Mouse (Mus musculus) embryonic facial prominence, embryonic 15.5 days (tissue): Measurements from ENCODE around the gene Gm29776. TPM values are rescaled to one million over a fixed set of nuclear protein-coding genes. Genes with fewer than 3 reads are reported as not detected.

Experiments used
- ATAC-seq: fragments of 200-750 bp; cut with Nextera tagmentation; 2 replicates; pipeline ENCODE4 v1.8.0; 2017; ENCODE audit warnings: low read depth, moderate TSS enrichment; ENCODE audit not compliant: insufficient number of reproducible peaks, low FRiP score, low TSS enrichment
- H3K27ac ChIP-seq: fragments of 300-500 bp; sonication (generic); replicated peaks from 2 replicates; pipeline ENCODE4 v1.5.1; 2015; ENCODE audit warnings: mild to moderate bottlenecking, inconsistent platforms
- H3K27me3 ChIP-seq: fragments of 300-500 bp; sonication (generic); 2 replicates; pipeline ENCODE4 v1.6.1; 2015; ENCODE audit warnings: inconsistent platforms
- H3K36me3 ChIP-seq: fragments of 300-500 bp; sonication (generic); 2 replicates; pipeline ENCODE4 v1.6.1; 2015; ENCODE audit warnings: mild to moderate bottlenecking, inconsistent platforms
- H3K4me1 ChIP-seq: fragments of 300-500 bp; sonication (generic); 2 replicates; pipeline ENCODE4 v1.6.1; 2015; ENCODE audit warnings: inconsistent platforms
- H3K4me2 ChIP-seq: fragments of 300-500 bp; sonication (generic); replicated peaks from 2 replicates; pipeline ENCODE4 v1.6.1; 2015; ENCODE audit warnings: mild to moderate bottlenecking, inconsistent platforms
- H3K4me3 ChIP-seq: fragments of 300-500 bp; sonication (generic); replicated peaks from 2 replicates; pipeline ENCODE4 v1.5.1; 2015; ENCODE audit warnings: mild to moderate bottlenecking, inconsistent platforms
- H3K9ac ChIP-seq: fragments of 300-500 bp; sonication (generic); 2 replicates; pipeline ENCODE4 v1.6.1; 2015; ENCODE audit warnings: inconsistent platforms
- H3K9me3 ChIP-seq: fragments of 300-500 bp; sonication (generic); replicated peaks from 2 replicates; pipeline ENCODE4 v1.6.1; 2016; ENCODE audit warnings: inconsistent platforms
- WGBS: fragments of 180-500 bp; shearing (Covaris S2); methylation state at CpG from one replicate; pipeline ENCODE4 v1.1.7; 2015; 5-methylcytosine and 5-hydroxymethylcytosine counted together
- polyA plus RNA-seq: library from polyadenylated mRNA; unstranded; fragments of >200 nt; fragmentation: Nextera tagmentation; extraction: Ambion mirVana; gene quantifications from 2 replicates; pipeline ENCODE4 v1.2.1, GENCODE M21; 2015

The Gm29776 gene
- polyA plus RNA-seq, 1 experiment from 2014 or later, result 0.23 TPM

DNA sequence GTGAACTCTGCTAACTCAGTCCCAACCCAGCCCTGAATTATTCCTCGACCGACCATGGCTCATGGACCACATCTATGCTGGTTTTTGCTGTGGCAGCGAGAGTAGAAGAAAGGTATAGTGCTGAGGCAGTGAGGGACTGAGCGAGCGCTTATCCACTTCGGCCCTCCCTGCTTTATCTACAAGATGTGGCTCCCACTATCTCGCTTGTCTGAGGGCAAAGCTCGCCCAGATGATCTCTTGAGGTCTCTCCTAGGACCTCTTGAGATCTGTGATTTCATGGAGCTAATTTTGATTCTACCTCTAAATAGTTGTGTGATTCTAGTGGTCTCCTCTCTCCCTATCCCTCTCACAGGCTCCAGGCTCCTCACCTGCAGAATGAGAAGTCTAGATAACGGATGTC, 10.4 kb upstream of the Gm29776 start:
- no peak overlapping the region for H3K4me3 ChIP-seq
- no peak overlapping the region for H3K9ac ChIP-seq
- peaks cover 5% of the 10 kb centered on the region; the same call in 1 of the 2 replicates for H3K4me1 ChIP-seq
- no peak overlapping the region for H3K4me2 ChIP-seq
- H3K36me3 ChIP-seq, result no peaks in the 10 kb centered on the region
- 80% methylated on average over 9 of the region's 9 CpGs for WGBS
- no peaks in the 10 kb centered on the region for H3K9me3 ChIP-seq
- no peak overlapping the region for H3K27ac ChIP-seq
- no peak for ATAC-seq
- no peaks in the 10 kb centered on the region for H3K27me3 ChIP-seq

DNA sequence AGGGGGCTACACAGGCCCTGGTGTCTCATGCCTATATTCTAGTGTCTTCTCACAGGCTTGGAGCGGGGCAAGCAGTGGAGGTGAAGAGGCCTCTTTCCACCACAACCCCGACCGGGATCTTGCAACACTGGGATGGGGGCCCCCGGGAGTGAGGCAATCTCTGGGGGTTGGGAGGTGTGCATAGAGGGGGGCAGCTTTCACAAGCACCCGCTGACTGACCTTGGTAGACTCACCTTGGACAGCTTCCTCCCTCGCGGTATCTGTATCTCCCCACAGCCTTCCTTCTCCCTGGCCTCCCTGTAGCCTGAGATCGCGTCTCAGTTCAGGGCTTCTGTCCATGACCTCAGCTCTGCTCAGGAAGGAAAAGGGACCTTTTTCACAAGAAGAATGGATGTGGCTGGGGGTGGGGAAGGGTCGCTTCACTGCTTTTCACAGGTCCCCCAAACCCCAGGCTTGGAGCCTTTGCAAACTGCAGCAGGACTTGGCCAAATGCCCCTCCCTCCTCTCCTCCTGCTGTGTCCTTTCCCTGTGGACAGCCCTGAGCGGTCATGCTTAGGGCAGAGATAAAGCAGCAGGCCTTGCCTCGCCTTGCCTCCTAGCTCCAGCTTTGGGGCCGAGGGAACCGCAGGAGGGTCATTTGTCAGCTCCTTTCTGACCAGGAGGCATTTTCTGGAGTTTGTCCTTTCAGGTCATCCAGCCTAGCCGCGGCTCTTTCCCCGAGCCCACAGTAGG, 8.1 kb upstream of the Gm29776 start:
- Histone ChIP-seq H3K4me3 (no peak overlapping the region), H3K9me3 (no peaks in the 10 kb centered on the region), H3K27me3 (peaks cover 8% of the 10 kb centered on the region; the same call in 1 of the 2 replicates), H3K27ac (no peak overlapping the region), H3K36me3 (no peaks in the 10 kb centered on the region), H3K9ac (no peak overlapping the region), H3K4me2 (no peak overlapping the region), H3K4me1 (no peaks in the 10 kb centered on the region)
- 56% methylated on average over 17 of the region's 17 CpGs for WGBS
- no peak for ATAC-seq

DNA sequence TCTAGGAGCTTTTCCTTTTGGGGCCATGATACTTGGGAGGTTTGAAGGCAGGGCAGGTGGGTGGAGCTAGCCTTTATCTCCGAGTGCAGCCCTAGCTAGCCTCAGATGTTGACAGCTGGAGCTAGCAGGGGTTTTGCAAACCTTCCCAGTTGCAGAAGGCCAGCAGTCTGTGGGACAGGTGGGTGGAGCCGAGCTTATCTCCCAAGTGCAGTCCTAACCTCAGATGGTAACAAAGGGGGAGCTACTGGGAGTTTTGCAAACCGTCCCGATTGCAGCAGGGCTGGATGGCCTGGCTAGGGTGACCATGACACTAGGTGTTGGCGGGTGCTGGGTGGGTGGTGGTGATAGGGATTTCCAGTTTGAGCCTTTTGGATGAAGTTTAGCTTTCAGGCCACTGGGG, 7.2 kb upstream of the Gm29776 start:
- H3K9me3 ChIP-seq, result no peaks in the 10 kb centered on the region
- no peak for ATAC-seq
- H3K4me1 ChIP-seq, result no peaks in the 10 kb centered on the region
- no peaks in the 10 kb centered on the region for H3K36me3 ChIP-seq
- no peak overlapping the region for H3K27ac ChIP-seq
- no peak overlapping the region for H3K4me3 ChIP-seq
- peaks cover 8% of the 10 kb centered on the region; the same call in 1 of the 2 replicates for H3K27me3 ChIP-seq
- H3K9ac ChIP-seq, result no peak overlapping the region
- no peak overlapping the region for H3K4me2 ChIP-seq
- WGBS, result 53% methylated on average over 5 of the region's 5 CpGs

- Histone ChIP-seq H3K27ac (no peak overlapping the region), H3K36me3 (no peaks in the 10 kb centered on the region), H3K4me1 (no peaks in the 10 kb centered on the region), H3K4me2 (no peak overlapping the region), H3K27me3 (peaks cover 8% of the 10 kb centered on the region; the same call in 1 of the 2 replicates), H3K4me3 (no peak overlapping the region), H3K9ac (no peak overlapping the region), H3K9me3 (no peaks in the 10 kb centered on the region)
- no peak for ATAC-seq
- 58% methylated on average over 10 of the region's 10 CpGs for WGBS
Observed at GRCm38 (mm10) chr14:54703207-54703606, 4.6 kb upstream of the Gm29776 start.

- Histone ChIP-seq H3K4me2 (no peak overlapping the region), H3K4me1 (no peaks in the 10 kb centered on the region), H3K27me3 (peaks cover 8% of the 10 kb centered on the region; the same call in 1 of the 2 replicates), H3K36me3 (no peaks in the 10 kb centered on the region), H3K9me3 (no peaks in the 10 kb centered on the region), H3K27ac (no peak overlapping the region), H3K4me3 (no peak overlapping the region), H3K9ac (no peak overlapping the region)
- no peak for ATAC-seq
- 3% methylated on average over 6 of the region's 6 CpGs for WGBS
Observed at GRCm38 (mm10) chr14:54701298-54701697, 2.7 kb upstream of the Gm29776 start.

DNA sequence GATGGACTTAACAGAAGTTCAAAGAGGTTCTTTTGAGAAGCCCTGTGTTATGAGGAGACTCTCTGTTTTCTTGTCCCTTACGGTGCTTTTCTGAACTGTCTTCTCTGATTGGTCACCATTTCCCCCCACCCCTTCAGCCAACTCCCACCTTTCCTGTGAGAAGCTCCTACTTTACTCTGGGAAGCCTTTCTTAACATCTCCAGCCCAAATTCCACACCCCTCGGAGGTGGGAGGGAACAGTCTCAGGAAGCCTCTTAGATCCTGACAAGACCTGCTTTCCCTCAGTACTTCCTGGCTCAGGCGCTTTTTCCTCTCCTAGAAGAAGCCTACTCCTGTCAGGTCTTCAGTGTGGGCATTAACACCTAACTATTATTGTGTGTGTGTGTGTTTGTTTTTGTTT, 953 bp upstream of the Gm29776 start:
- Histone ChIP-seq H3K9ac (no peak overlapping the region), H3K36me3 (no peaks in the 10 kb centered on the region), H3K4me1 (no peaks in the 10 kb centered on the region), H3K4me3 (no peak overlapping the region), H3K27me3 (peaks cover 8% of the 10 kb centered on the region; the same call in 1 of the 2 replicates), H3K27ac (no peak overlapping the region), H3K9me3 (no peaks in the 10 kb centered on the region), H3K4me2 (no peak overlapping the region)
- no peak for ATAC-seq
- WGBS, result 53% methylated on average over 3 of the region's 3 CpGs

GRCm38 (mm10) chr14:54696752-54697151, 1.9 kb downstream of the Gm29776 start:
- 73% methylated on average over 4 of the region's 4 CpGs for WGBS
- no peak for ATAC-seq
- H3K36me3 ChIP-seq, result peaks cover 10% of the 10 kb centered on the region; the same call in 1 of the 2 replicates
- H3K27ac ChIP-seq, result no peak overlapping the region
- no peak overlapping the region for H3K4me3 ChIP-seq
- no peaks in the 10 kb centered on the region for H3K4me1 ChIP-seq
- no peak overlapping the region for H3K4me2 ChIP-seq
- no peaks in the 10 kb centered on the region for H3K27me3 ChIP-seq
- no peak overlapping the region for H3K9ac ChIP-seq
- H3K9me3 ChIP-seq, result no peaks in the 10 kb centered on the region

- 77% methylated on average over 6 of the region's 6 CpGs for WGBS
- ATAC-seq, result no peak
- Histone ChIP-seq H3K4me3 (no peak overlapping the region), H3K4me1 (no peaks in the 10 kb centered on the region), H3K4me2 (no peak overlapping the region), H3K27ac (no peak overlapping the region), H3K27me3 (no peaks in the 10 kb centered on the region), H3K36me3 (peaks cover 21% of the 10 kb centered on the region), H3K9ac (no peak overlapping the region), H3K9me3 (no peaks in the 10 kb centered on the region)
Observed at GRCm38 (mm10) chr14:54695042-54695441, 3.6 kb downstream of the Gm29776 start.

DNA sequence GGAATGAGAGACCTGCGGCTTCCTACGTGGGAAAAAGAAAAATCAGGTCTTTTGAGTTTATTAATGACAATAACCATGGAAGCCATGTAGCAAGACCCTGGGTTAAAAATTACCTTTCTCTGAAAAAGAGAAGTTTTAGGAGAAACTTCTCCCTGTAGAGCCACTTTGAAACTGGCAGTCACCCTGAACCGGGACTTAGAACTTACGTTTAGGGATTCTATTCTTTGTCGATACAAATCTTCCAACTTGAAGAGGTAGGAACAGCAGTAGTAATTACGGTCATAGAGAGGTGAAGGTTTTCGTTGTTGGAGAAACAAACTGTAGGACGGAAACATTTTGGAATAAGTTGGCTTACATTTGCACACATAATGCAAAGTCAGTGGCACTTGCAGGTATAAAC, 11.4 kb downstream of the Gm29776 start:
- Histone ChIP-seq H3K27me3 (no peaks in the 10 kb centered on the region), H3K9ac (peak overlapping the region; percentile 73), H3K4me1 (peaks cover 14% of the 10 kb centered on the region), H3K4me2 (peak overlapping the region; percentile 51), H3K4me3 (peak overlapping the region; percentile 88), H3K9me3 (no peaks in the 10 kb centered on the region), H3K36me3 (peaks cover 36% of the 10 kb centered on the region), H3K27ac (peak overlapping the region; percentile 98)
- no peak for ATAC-seq
- WGBS, result 4% methylated on average over 8 of the region's 8 CpGs

GRCm38 (mm10) chr14:54686522-54687143, 12.0 kb downstream of the Gm29776 start, which contains the start of gene Acin1:
Gene Acin1, minus strand, starts transcription at chr14:54686931.
- Histone ChIP-seq H3K27me3 (no peaks in the 10 kb centered on the region), H3K4me1 (peaks cover 14% of the 10 kb centered on the region), H3K4me3 (peak within 1 kb of the TSS; percentile 88), H3K27ac (peak within 1 kb of the TSS; percentile 98), H3K36me3 (peaks cover 37% of the 10 kb centered on the region), H3K9ac (peak within 1 kb of the TSS; percentile 96), H3K4me2 (peak within 1 kb of the TSS; percentile 55), H3K9me3 (no peaks in the 10 kb centered on the region)
- ATAC-seq, result peak; percentile 98
- WGBS, result under 1% methylated on average over 44 of the region's 44 CpGs

DNA sequence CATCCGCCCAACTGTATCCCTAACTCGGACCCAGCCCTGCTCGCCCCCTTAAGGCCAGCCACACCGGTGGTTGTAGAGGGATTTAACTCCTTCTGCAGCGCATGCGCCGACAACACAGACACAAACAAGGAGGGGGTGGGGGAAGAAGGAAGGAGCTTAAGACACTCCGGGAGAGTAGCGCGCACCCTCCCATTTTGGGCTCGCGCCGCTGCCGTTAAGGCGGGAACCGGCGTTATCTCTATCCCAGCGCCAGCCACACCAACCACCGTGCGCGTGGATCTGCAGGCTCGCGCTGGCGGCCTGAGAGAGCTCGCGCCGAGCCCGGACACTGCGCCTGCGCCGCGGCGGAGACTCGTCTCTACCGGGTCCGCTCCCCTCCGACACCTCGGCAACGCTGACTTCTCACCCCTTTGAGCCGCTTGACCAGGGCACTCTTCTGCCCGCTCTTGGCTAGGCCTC, 12.5 kb downstream of the Gm29776 start, which contains the start of gene 1700123O20Rik:
Gene 1700123O20Rik (plus strand): TSS at position 154 of the 459 bp plus-strand sequence.
- Histone ChIP-seq H3K36me3 (peaks cover 40% of the 10 kb centered on the region), H3K27ac (peak within 1 kb of the TSS; percentile 98), H3K4me2 (peak within 1 kb of the TSS; percentile 55), H3K9me3 (no peaks in the 10 kb centered on the region), H3K27me3 (no peaks in the 10 kb centered on the region), H3K4me3 (peak within 1 kb of the TSS; percentile 88), H3K9ac (peak within 1 kb of the TSS; percentile 96), H3K4me1 (peaks cover 14% of the 10 kb centered on the region)
- ATAC-seq, result peak; percentile 81
- under 1% methylated on average over 41 of the region's 41 CpGs for WGBS
